Mouse (Mus musculus) heart, adult 2 months (tissue): ENCODE measurements around the gene Reln.

Source experiments
- CTCF ChIP-seq: fragments of 200-600 bp; IDR thresholded peaks from 2 replicates; pipeline ENCODE4 v1.8.1; 2022; ENCODE audit warnings: antibody characterized with exemption, mild to moderate bottlenecking, moderate library complexity
- EP300 ChIP-seq: fragments of 200-500 bp; IDR thresholded peaks from 2 replicates; pipeline ENCODE4 v1.6.1; 2011; ENCODE audit warnings: low read depth, low read length, control low read depth; ENCODE audit not compliant: insufficient read depth
- POLR2A ChIP-seq: fragments of 200-500 bp; IDR thresholded peaks from 2 replicates; pipeline ENCODE4 v1.6.1; 2011; ENCODE audit warnings: mild to moderate bottlenecking, low read depth, low read length, control low read depth; ENCODE audit not compliant: insufficient read depth

- TF ChIP-seq EP300: no peak
- TF ChIP-seq POLR2A: no peak
- TF ChIP-seq CTCF: no peak
Measured at GRCm38 (mm10) chr5:21948736-21949506, 395.6 kb downstream of the Reln start.
